Mouse (Mus musculus) intestine, postnatal 0 days (tissue): Measurements from ENCODE around the gene Exosc5. TPM values are rescaled to one million over a fixed set of nuclear protein-coding genes. Genes with fewer than 3 reads are reported as not detected.

ENCODE experiments used
- ATAC-seq: fragments of 200-750 bp; cut with Nextera tagmentation; 2 replicates; pipeline ENCODE4 v1.8.0; 2017; ENCODE audit warnings: mild to moderate bottlenecking, moderate TSS enrichment, moderate library complexity
- H3K27ac ChIP-seq: fragments of 300-500 bp; sonication (generic); 2 replicates; pipeline ENCODE4 v1.5.1; 2014; ENCODE audit warnings: mild to moderate bottlenecking, low read depth, low read length, moderate library complexity
- H3K27me3 ChIP-seq: fragments of 300-500 bp; sonication (generic); replicated peaks from 2 replicates; pipeline ENCODE4 v1.6.1; 2014; ENCODE audit warnings: low read length, mixed read lengths; ENCODE audit not compliant: control insufficient read depth, insufficient read depth
- H3K36me3 ChIP-seq: fragments of 300-500 bp; sonication (generic); 2 replicates; pipeline ENCODE4 v1.6.1; 2014; ENCODE audit warnings: mild to moderate bottlenecking, moderate library complexity; ENCODE audit not compliant: control insufficient read depth, insufficient read depth
- H3K4me1 ChIP-seq: fragments of 300-500 bp; sonication (generic); replicated peaks from 2 replicates; pipeline ENCODE4 v1.6.1; 2014; ENCODE audit warnings: antibody characterized with exemption, low read length, mixed read lengths; ENCODE audit not compliant: control insufficient read depth, insufficient read depth
- H3K4me2 ChIP-seq: fragments of 300-500 bp; sonication (generic); replicated peaks from 2 replicates; pipeline ENCODE4 v1.6.1; 2014; ENCODE audit warnings: low read depth, mild to moderate bottlenecking, moderate library complexity
- H3K4me3 ChIP-seq: fragments of 300-500 bp; sonication (generic); 2 replicates; pipeline ENCODE4 v1.5.1; 2014; ENCODE audit warnings: low read depth, low read length
- H3K9ac ChIP-seq: fragments of 300-500 bp; sonication (generic); 2 replicates; pipeline ENCODE4 v1.6.1; 2014; ENCODE audit warnings: mild to moderate bottlenecking, low read depth, low read length
- H3K9me3 ChIP-seq: fragments of 300-500 bp; sonication (generic); 2 replicates; pipeline ENCODE4 v1.6.1; 2016; ENCODE audit warnings: mixed run types; ENCODE audit not compliant: control insufficient read depth
- CTCF ChIP-seq: sonication (generic); IDR thresholded peaks from 2 replicates; pipeline ENCODE4 v1.5.1; 2016; ENCODE audit warnings: low read depth, mild to moderate bottlenecking, control low read depth, antibody characterized with exemption, moderate library complexity
- WGBS: fragments of 180-500 bp; shearing (Covaris S2); extraction: QIAGEN DNeasy Blood & Tissue Kit; methylation state at CpG from one replicate; pipeline ENCODE4 v1.1.7; 2014; 5-methylcytosine and 5-hydroxymethylcytosine counted together
- polyA plus RNA-seq: library from polyadenylated mRNA; unstranded; fragments of >200 nt; fragmentation: Nextera tagmentation; extraction: Ambion mirVana; gene quantifications from 2 replicates; pipeline ENCODE4 v1.2.1, GENCODE M21; 2015

Exosc5 gene
- polyA plus RNA-seq, 1 experiment from 2014 or later, result 50.4 TPM

GRCm38 (mm10) chr7:25632679-25633078, 26.3 kb upstream of the Exosc5 start:
- Histone ChIP-seq H3K4me1 (no peaks in the 10 kb centered on the region), H3K4me3 (no peak overlapping the region), H3K9ac (no peak overlapping the region), H3K27ac (no peak overlapping the region), H3K4me2 (no peak overlapping the region), H3K9me3 (no peaks in the 10 kb centered on the region), H3K36me3 (peaks cover 41% of the 10 kb centered on the region; the same call in 1 of the 2 replicates), H3K27me3 (no peaks in the 10 kb centered on the region)
- ATAC-seq, result no peak
- WGBS, result 85% methylated on average over 5 of the region's 5 CpGs
- TF ChIP-seq CTCF, result no peak

GRCm38 (mm10) chr7:25636373-25636772, 22.6 kb upstream of the Exosc5 start:
- Histone ChIP-seq H3K36me3 (peaks cover 49% of the 10 kb centered on the region; the same call in 1 of the 2 replicates), H3K4me2 (no peak overlapping the region), H3K27ac (no peak overlapping the region), H3K27me3 (no peaks in the 10 kb centered on the region), H3K9me3 (no peaks in the 10 kb centered on the region), H3K4me1 (no peaks in the 10 kb centered on the region), H3K9ac (no peak overlapping the region), H3K4me3 (no peak overlapping the region)
- TF ChIP-seq CTCF, result no peak
- 32% methylated on average over 3 of the region's 3 CpGs for WGBS
- no peak for ATAC-seq

GRCm38 (mm10) chr7:25637099-25637498, 21.9 kb upstream of the Exosc5 start:
- Histone ChIP-seq H3K36me3 (peaks cover 46% of the 10 kb centered on the region; the same call in 1 of the 2 replicates), H3K27ac (no peak overlapping the region), H3K4me3 (no peak overlapping the region), H3K9ac (no peak overlapping the region), H3K27me3 (no peaks in the 10 kb centered on the region), H3K4me2 (no peak overlapping the region), H3K9me3 (no peaks in the 10 kb centered on the region), H3K4me1 (no peaks in the 10 kb centered on the region)
- 94% methylated on average over 5 of the region's 5 CpGs for WGBS
- no peak for TF ChIP-seq CTCF
- no peak for ATAC-seq

- WGBS, result 93% methylated on average over 4 of the region's 4 CpGs
- ATAC-seq, result no peak
Observed at GRCm38 (mm10) chr7:25639754-25640153, 19.2 kb upstream of the Exosc5 start.

GRCm38 (mm10) chr7:25644136-25644535, 14.8 kb upstream of the Exosc5 start:
- H3K9me3 ChIP-seq, result no peaks in the 10 kb centered on the region
- no peak overlapping the region for H3K27ac ChIP-seq
- no peak overlapping the region for H3K9ac ChIP-seq
- H3K36me3 ChIP-seq, result peaks cover 11% of the 10 kb centered on the region; the same call in 1 of the 2 replicates
- no peaks in the 10 kb centered on the region for H3K4me1 ChIP-seq
- WGBS, result 76% methylated on average over 10 of the region's 10 CpGs
- TF ChIP-seq CTCF, result no peak
- ATAC-seq, result no peak
- H3K4me3 ChIP-seq, result no peak overlapping the region
- no peaks in the 10 kb centered on the region for H3K27me3 ChIP-seq
- no peak overlapping the region for H3K4me2 ChIP-seq

More at GRCm38 (mm10) chr7:25639754-25640153, 19.2 kb upstream of the Exosc5 start:
- Histone ChIP-seq H3K4me1 (no peaks in the 10 kb centered on the region), H3K4me2 (no peak overlapping the region), H3K27ac (no peak overlapping the region), H3K27me3 (no peaks in the 10 kb centered on the region), H3K4me3 (no peak overlapping the region), H3K36me3 (peaks cover 34% of the 10 kb centered on the region; the same call in 1 of the 2 replicates), H3K9ac (no peak overlapping the region), H3K9me3 (no peaks in the 10 kb centered on the region)
- no peak for TF ChIP-seq CTCF

- no peak overlapping the region for H3K4me2 ChIP-seq
- no peaks in the 10 kb centered on the region for H3K9me3 ChIP-seq
- H3K9ac ChIP-seq, result no peak overlapping the region
- no peak overlapping the region for H3K27ac ChIP-seq
- H3K36me3 ChIP-seq, result peaks cover 6% of the 10 kb centered on the region; the same call in 1 of the 2 replicates
- no peak overlapping the region for H3K4me3 ChIP-seq
- no peaks in the 10 kb centered on the region for H3K27me3 ChIP-seq
- WGBS, result 82% methylated on average over 4 of the region's 4 CpGs
- TF ChIP-seq CTCF, result no peak
- no peaks in the 10 kb centered on the region for H3K4me1 ChIP-seq
- no peak for ATAC-seq
Observed at GRCm38 (mm10) chr7:25644631-25645030, 14.3 kb upstream of the Exosc5 start.

- TF ChIP-seq CTCF, result no peak
- Histone ChIP-seq H3K27ac (no peak overlapping the region), H3K4me1 (no peaks in the 10 kb centered on the region), H3K36me3 (peaks cover 5% of the 10 kb centered on the region; the same call in 1 of the 2 replicates), H3K4me2 (no peak overlapping the region), H3K9ac (no peak overlapping the region), H3K4me3 (no peak overlapping the region), H3K9me3 (no peaks in the 10 kb centered on the region), H3K27me3 (no peaks in the 10 kb centered on the region)
- 64% methylated on average over 14 of the region's 14 CpGs for WGBS
- no peak for ATAC-seq
Observed at GRCm38 (mm10) chr7:25645074-25645473, 13.9 kb upstream of the Exosc5 start.
